Mouse (Mus musculus) liver, postnatal 0 days (tissue): Measurements from ENCODE around the gene Gamt.

ENCODE experiments used
- CTCF ChIP-seq: sonication (generic); IDR thresholded peaks from 2 replicates; pipeline ENCODE4 v1.5.1; 2016; ENCODE audit warnings: antibody characterized with exemption, low read depth
- EP300 ChIP-seq: IDR thresholded peaks from 2 replicates; pipeline ENCODE4 v1.6.1; 2016; ENCODE audit warnings: antibody characterized with exemption, low read depth, mild to moderate bottlenecking

DNA sequence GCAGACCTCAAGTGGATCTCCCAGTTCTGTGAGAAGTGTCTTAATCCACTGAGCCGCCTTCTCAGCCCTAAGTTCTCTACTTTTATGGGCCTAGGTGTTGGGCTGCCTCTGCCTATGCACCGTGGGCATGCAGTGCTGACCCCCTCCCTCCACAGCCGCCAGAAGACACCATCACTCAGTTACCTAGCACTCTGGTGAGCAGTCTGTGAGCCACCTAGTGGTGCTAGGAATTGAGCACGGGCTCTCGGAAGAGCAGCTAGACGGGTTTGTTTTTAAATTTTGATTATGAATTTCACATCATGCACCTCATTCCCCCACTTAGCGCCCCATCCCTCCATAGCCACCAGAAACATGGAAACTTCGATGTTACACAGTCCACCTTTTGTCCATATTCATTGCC, 27.8 kb upstream of the Gamt start:
- TF ChIP-seq EP300 (no peak), CTCF (peak; percentile 30; the same call in 1 of the 2 replicates)
